Mouse (Mus musculus) heart, postnatal 0 days (tissue): ENCODE measurements around the gene Snapc1. TPM values are rescaled to one million over a fixed set of nuclear protein-coding genes. Genes with fewer than 3 reads are reported as not detected.

Source experiments
- ATAC-seq: fragments of 200-750 bp; cut with Nextera tagmentation; 2 replicates; pipeline ENCODE4 v1.8.0; 2017; ENCODE audit warnings: low read depth, moderate number of reproducible peaks, moderate library complexity; ENCODE audit not compliant: insufficient read depth
- DNase-seq: peaks from one replicate; pipeline ENCODE4 v3.0.0-alpha.2; 2016; ENCODE audit warnings: low spot score
- H3K27ac ChIP-seq: fragments of 300-500 bp; sonication (generic); 2 replicates; pipeline ENCODE4 v1.5.1; 2014; ENCODE audit warnings: low read depth, mild to moderate bottlenecking
- H3K27me3 ChIP-seq: fragments of 300-500 bp; sonication (generic); 2 replicates; pipeline ENCODE4 v1.6.1; 2014; ENCODE audit warnings: low read length, mixed read lengths; ENCODE audit not compliant: control insufficient read depth, insufficient read depth
- H3K36me3 ChIP-seq: fragments of 300-500 bp; sonication (generic); replicated peaks from 2 replicates; pipeline ENCODE4 v1.6.1; 2014; ENCODE audit warnings: low read length, mixed read lengths; ENCODE audit not compliant: control insufficient read depth, insufficient read depth
- H3K4me1 ChIP-seq: fragments of 300-500 bp; sonication (generic); 2 replicates; pipeline ENCODE4 v1.6.1; 2014; ENCODE audit warnings: antibody characterized with exemption; ENCODE audit not compliant: control insufficient read depth, insufficient read depth
- H3K4me2 ChIP-seq: fragments of 300-500 bp; sonication (generic); 2 replicates; pipeline ENCODE4 v1.6.1; 2014; ENCODE audit warnings: low read depth, mild to moderate bottlenecking, low read length, moderate library complexity
- H3K4me3 ChIP-seq: fragments of 300-500 bp; sonication (generic); 2 replicates; pipeline ENCODE4 v1.5.1; 2014; ENCODE audit warnings: low read depth, low read length
- H3K9ac ChIP-seq: fragments of 300-500 bp; sonication (generic); replicated peaks from 2 replicates; pipeline ENCODE4 v1.6.1; 2014; ENCODE audit warnings: low read depth, low read length, mixed read lengths
- H3K9me3 ChIP-seq: fragments of 300-500 bp; sonication (generic); replicated peaks from 2 replicates; pipeline ENCODE4 v1.6.1; 2016; ENCODE audit warnings: low read length; ENCODE audit not compliant: control insufficient read depth
- CTCF ChIP-seq: IDR thresholded peaks from 2 replicates; pipeline ENCODE4 v1.5.1; 2016; ENCODE audit warnings: antibody characterized with exemption, control low read depth, low read depth
- EP300 ChIP-seq: IDR thresholded peaks from 2 replicates; pipeline ENCODE4 v1.6.1; 2016; ENCODE audit warnings: antibody characterized with exemption, low read depth
- WGBS: fragments of 180-500 bp; shearing (Covaris S2); extraction: QIAGEN DNeasy Blood & Tissue Kit; methylation state at CpG from one replicate; pipeline ENCODE4 v1.1.7; 2014; 5-methylcytosine and 5-hydroxymethylcytosine counted together
- polyA plus RNA-seq: library from polyadenylated mRNA; unstranded; fragments of >200 nt; fragmentation: Nextera tagmentation; extraction: Ambion mirVana; gene quantifications from 2 replicates; pipeline ENCODE4 v1.2.1, GENCODE M21; 2015
- total RNA-seq: library from RNA; depleted of rRNA; stranded (reverse); fragments of >200 nt; gene quantifications from 2 replicates; pipeline ENCODE4 v1.2.3, GENCODE M21; 2014; ENCODE audit warnings: low replicate concordance

The Snapc1 gene
- total and polyA plus RNA-seq, 2 experiments from 2014 or later: 2.1 to 8.5 TPM

GRCm38 (mm10) chr12:73989594-73989993 is 25.3 kb downstream of the Snapc1 start:
- H3K4me3 ChIP-seq: no peak overlapping the region
- H3K9me3 ChIP-seq: no peaks in the 10 kb centered on the region
- no peak overlapping the region for H3K27ac ChIP-seq
- peaks cover 15% of the 10 kb centered on the region for H3K36me3 ChIP-seq
- TF ChIP-seq EP300 (no peak), CTCF (peak; percentile 61)
- DNase-seq (no peak), ATAC-seq (no peak; the same call in 1 of the 2 replicates)
- no peak overlapping the region for H3K9ac ChIP-seq
- no peak overlapping the region for H3K4me2 ChIP-seq
- H3K4me1 ChIP-seq: no peaks in the 10 kb centered on the region
- H3K27me3 ChIP-seq: no peaks in the 10 kb centered on the region

- Histone ChIP-seq H3K4me3 (no peak overlapping the region), H3K9ac (no peak overlapping the region), H3K9me3 (no peaks in the 10 kb centered on the region), H3K4me1 (peaks cover 3% of the 10 kb centered on the region; the same call in 1 of the 2 replicates), H3K4me2 (no peak overlapping the region), H3K36me3 (no peaks in the 10 kb centered on the region), H3K27me3 (peaks cover 39% of the 10 kb centered on the region), H3K27ac (no peak overlapping the region)
- 65% methylated on average over 12 of the region's 12 CpGs for WGBS
- ATAC-seq: no peak
- no peak for TF ChIP-seq EP300
- no peak for TF ChIP-seq CTCF
- no peak for DNase-seq
Observed at GRCm38 (mm10) chr12:73996906-73997296, 32.6 kb downstream of the Snapc1 start.

GRCm38 (mm10) chr12:73997297-73998127 is 33.2 kb downstream of the Snapc1 start, which contains the start of gene Syt16:
TSS of gene Syt16 (plus strand) at chr12:73997661.
- TF ChIP-seq EP300 (no peak), CTCF (no peak)
- peaks cover 3% of the 10 kb centered on the region; the same call in 1 of the 2 replicates for H3K4me1 ChIP-seq
- 2% methylated on average over 49 of the region's 67 CpGs for WGBS
- H3K9ac ChIP-seq: no peak within 1 kb of the TSS; the same call in 1 of the 2 replicates
- ATAC-seq (no peak), DNase-seq (no peak)
- peak within 1 kb of the TSS; percentile 53 for H3K4me3 ChIP-seq
- peak within 1 kb of the TSS; percentile 87 for H3K4me2 ChIP-seq
- no peaks in the 10 kb centered on the region for H3K9me3 ChIP-seq
- H3K36me3 ChIP-seq: no peaks in the 10 kb centered on the region
- H3K27me3 ChIP-seq: peaks cover 39% of the 10 kb centered on the region
- H3K27ac ChIP-seq: no peak within 1 kb of the TSS

DNA sequence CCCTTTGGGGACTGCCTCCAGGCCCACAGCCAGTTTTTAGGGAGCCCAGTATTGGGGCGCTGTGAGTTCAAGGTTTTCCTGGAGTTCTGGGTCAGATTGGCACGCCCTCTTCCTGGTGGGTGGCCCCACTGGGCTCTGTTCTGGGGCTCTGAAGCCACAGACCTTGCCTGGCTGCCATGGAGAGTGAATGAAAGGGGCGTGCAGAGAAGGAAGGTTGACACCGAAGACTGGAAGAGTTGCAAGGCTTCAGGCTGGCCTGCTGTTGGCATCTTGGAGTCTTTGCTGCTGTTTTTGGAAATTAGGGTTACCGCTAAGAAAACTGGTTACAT is 33.8 kb downstream of the Snapc1 start:
- TF ChIP-seq CTCF (no peak), EP300 (no peak)
- 49% methylated on average over 5 of the region's 5 CpGs for WGBS
- Histone ChIP-seq H3K27ac (no peak overlapping the region), H3K9ac (no peak overlapping the region), H3K9me3 (no peaks in the 10 kb centered on the region), H3K36me3 (no peaks in the 10 kb centered on the region), H3K4me1 (peaks cover 3% of the 10 kb centered on the region; the same call in 1 of the 2 replicates), H3K4me3 (peak overlapping the region; percentile 53), H3K4me2 (peak overlapping the region; percentile 87), H3K27me3 (peaks cover 39% of the 10 kb centered on the region)
- no peak for ATAC-seq
- DNase-seq: no peak

DNA sequence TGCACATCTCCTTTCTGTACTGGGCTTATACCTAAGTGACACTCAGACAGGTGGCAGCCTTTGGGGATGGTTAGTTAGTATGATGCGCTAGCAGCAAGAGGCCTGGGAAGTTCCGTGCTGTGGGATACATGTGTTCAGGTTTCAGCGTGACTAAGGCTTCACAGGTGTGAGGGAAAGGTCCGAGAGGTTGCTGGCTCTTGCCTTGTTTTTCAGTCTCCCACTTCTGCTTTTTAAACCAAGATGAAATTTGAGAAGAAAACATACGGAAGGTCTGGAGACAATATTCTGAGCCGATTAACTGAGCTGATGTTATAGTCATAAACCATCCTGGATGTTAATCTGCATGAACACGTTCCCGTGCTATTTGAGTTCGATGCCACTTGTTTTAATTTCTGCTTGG is 38.2 kb downstream of the Snapc1 start:
- H3K4me1 ChIP-seq: peaks cover 3% of the 10 kb centered on the region; the same call in 1 of the 2 replicates
- H3K27me3 ChIP-seq: peaks cover 21% of the 10 kb centered on the region
- no peak overlapping the region for H3K4me3 ChIP-seq
- no peaks in the 10 kb centered on the region for H3K36me3 ChIP-seq
- no peaks in the 10 kb centered on the region for H3K9me3 ChIP-seq
- 80% methylated on average over 9 of the region's 9 CpGs for WGBS
- H3K9ac ChIP-seq: no peak overlapping the region
- DNase-seq (no peak), ATAC-seq (no peak)
- TF ChIP-seq CTCF: no peak
- H3K27ac ChIP-seq: no peak overlapping the region
- H3K4me2 ChIP-seq: no peak overlapping the region

- no peak overlapping the region for H3K4me3 ChIP-seq
- peak; percentile 44; the same call in 1 of the 2 replicates for ATAC-seq
- WGBS: 20% methylated on average over 8 of the region's 8 CpGs
- no peaks in the 10 kb centered on the region for H3K36me3 ChIP-seq
- no peaks in the 10 kb centered on the region for H3K27me3 ChIP-seq
- no peak overlapping the region for H3K9ac ChIP-seq
- TF ChIP-seq EP300: no peak
- TF ChIP-seq CTCF: peak; percentile 79
- no peaks in the 10 kb centered on the region for H3K9me3 ChIP-seq
- DNase-seq: peak; percentile 63
- no peaks in the 10 kb centered on the region for H3K4me1 ChIP-seq
- H3K4me2 ChIP-seq: no peak overlapping the region
- H3K27ac ChIP-seq: no peak overlapping the region
Observed at GRCm38 (mm10) chr12:74009448-74009911, 45.2 kb downstream of the Snapc1 start.
